Mouse (Mus musculus) lung, adult 2 months (tissue): ENCODE results near the gene Gm13030. TPM values are rescaled to one million over a fixed set of nuclear protein-coding genes. Genes with fewer than 3 reads are reported as not detected.

Experiments
- DNase-seq: peaks from one replicate; pipeline ENCODE4 v3.0.0; 2022
- H3K4me1 ChIP-seq: fragments of 200-500 bp; 2 replicates; pipeline ENCODE4 v1.6.1; 2011; ENCODE audit warnings: low read length; ENCODE audit not compliant: control insufficient read depth, insufficient read depth
- H3K4me3 ChIP-seq: fragments of 200-500 bp; replicated peaks from 2 replicates; pipeline ENCODE3; 2011; ENCODE audit warnings: low read depth, mild to moderate bottlenecking, control low read depth, low read length; ENCODE audit errors: extremely low read depth
- CTCF ChIP-seq: fragments of 200-500 bp; IDR thresholded peaks from 2 replicates; pipeline ENCODE4 v1.5.1; 2011; ENCODE audit warnings: mild to moderate bottlenecking, low read length, control low read depth; ENCODE audit not compliant: insufficient read depth
- POLR2A ChIP-seq: fragments of 200-500 bp; IDR thresholded peaks from 2 replicates; pipeline ENCODE4 v1.6.1; 2011; ENCODE audit warnings: low read depth, mild to moderate bottlenecking, control low read depth, low read length, borderline replicate concordance; ENCODE audit errors: extremely low read depth
- WGBS: fragments of 180-500 bp; shearing (Covaris S2); methylation state at CpG from one replicate; pipeline ENCODE4 v1.1.7; 2018; 5-methylcytosine and 5-hydroxymethylcytosine counted together
- polyA plus RNA-seq: library from polyadenylated mRNA; depleted of rRNA; stranded (reverse); fragments of >200 nt; gene quantifications from 2 replicates; pipeline ENCODE4 v1.2.3, GENCODE M21; 2012; rRNA removed

Gm13030 gene
- polyA plus RNA-seq, 1 experiment: not detected

DNA sequence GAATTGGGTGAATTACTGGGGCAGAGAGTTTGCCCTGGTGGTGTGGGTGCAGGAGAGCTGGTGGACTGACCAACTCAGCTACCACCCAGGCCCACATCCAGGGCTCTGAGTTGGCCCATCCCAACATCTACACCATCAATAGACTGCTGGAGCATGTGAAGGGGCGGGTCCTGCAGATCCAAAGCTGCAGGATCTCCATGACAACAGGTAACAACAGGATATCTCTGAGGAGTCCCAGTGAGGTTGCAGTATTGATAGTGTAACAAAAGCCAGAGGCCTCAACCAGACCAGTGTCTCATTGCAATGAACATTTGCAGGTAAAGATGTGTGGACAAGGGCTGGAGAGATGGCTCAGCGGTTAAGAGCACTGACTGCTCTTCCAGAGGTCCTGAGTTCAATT is 52.7 kb downstream of the Gm13030 start:
- TF ChIP-seq POLR2A: no peak
- no peak for TF ChIP-seq CTCF
- DNase-seq: no peak
- no peak overlapping the region for H3K4me3 ChIP-seq
- WGBS: 89% methylated on average over 2 of the region's 2 CpGs
- H3K4me1 ChIP-seq: 0 out of 2 replicates have a peak, but pooled peaks cover 3% of the 10 kb centered on the region

Other genes starting within 250 kb of the Gm13030 start
- 0.09 and 0.23 TPM in 2 replicates for gene Vwa5b1, start 238.1 kb downstream of the Gm13030 start, polyA plus RNA-seq
- 0.69 and 0.93 TPM in 2 replicates for gene Pla2g2c, start 149.2 kb downstream of the Gm13030 start, polyA plus RNA-seq
- gene Ubxn10, start 136.8 kb downstream of the Gm13030 start, polyA plus RNA-seq: 25.2 and 28.6 TPM in 2 replicates
- gene Pla2g2f, start 116.3 kb downstream of the Gm13030 start, polyA plus RNA-seq: 0.14 and 5.2 TPM in 2 replicates
- gene Pla2g2d, start 98.2 kb downstream of the Gm13030 start, polyA plus RNA-seq: 2.5 and 2.6 TPM in 2 replicates
- 0.57 and 1.3 TPM in 2 replicates for gene Pla2g5, start 10.5 kb downstream of the Gm13030 start, polyA plus RNA-seq
- 1.2 and 2.2 TPM in 2 replicates for gene Pla2g2e, start 4.0 kb upstream of the Gm13030 start, polyA plus RNA-seq
- 8.4 and 9.1 TPM in 2 replicates for gene Otud3, start 40.0 kb upstream of the Gm13030 start, polyA plus RNA-seq
- 74.5 and 93.5 TPM in 2 replicates for gene Rnf186, start 93.1 kb upstream of the Gm13030 start, polyA plus RNA-seq
- gene Tmco4, start 98.9 kb upstream of the Gm13030 start, polyA plus RNA-seq: 14.7 and 15.1 TPM in 2 replicates
- gene Htr6, start 201.6 kb upstream of the Gm13030 start, polyA plus RNA-seq: 0.19 and 0.22 TPM in 2 replicates
- 330 and 497 TPM in 2 replicates for gene Nbl1, start 219.0 kb upstream of the Gm13030 start, polyA plus RNA-seq